Mouse (Mus musculus) spleen, adult 12 weeks (tissue): Measurements from ENCODE around the gene Dhcr7.

Experiments
- DNase-seq: peaks from one replicate; pipeline ENCODE4 v3.0.0; 2022; ENCODE audit warnings: low spot score

Dhcr7 gene

GRCm38 (mm10) chr7:143833581-143834190 lies 10.7 kb downstream of the Dhcr7 start:
- DNase-seq, result no peak

GRCm38 (mm10) chr7:143834316-143834715 lies 11.4 kb downstream of the Dhcr7 start:
- DNase-seq, result no peak

GRCm38 (mm10) chr7:143834972-143835371 lies 12.0 kb downstream of the Dhcr7 start:
- DNase-seq, result no peak

- no peak for DNase-seq
Measured at GRCm38 (mm10) chr7:143837705-143838358, 14.9 kb downstream of the Dhcr7 start.

GRCm38 (mm10) chr7:143840121-143840520 lies 17.2 kb downstream of the Dhcr7 start:
- DNase-seq, result no peak

- no peak for DNase-seq
Measured at GRCm38 (mm10) chr7:143841301-143841700, 18.4 kb downstream of the Dhcr7 start.

GRCm38 (mm10) chr7:143848127-143848767 lies 25.3 kb downstream of the Dhcr7 start:
- DNase-seq, result no peak

- no peak for DNase-seq
Measured at GRCm38 (mm10) chr7:143848768-143849482, 26.0 kb downstream of the Dhcr7 start.

- no peak for DNase-seq
Measured at GRCm38 (mm10) chr7:143866538-143866937, 43.6 kb downstream of the Dhcr7 start, which contains the start of gene Gm498. TSS of gene Gm498 (plus strand) at chr7:143866838.

- DNase-seq, result no peak
Measured at GRCm38 (mm10) chr7:143868874-143869273, 45.9 kb downstream of the Dhcr7 start.

GRCm38 (mm10) chr7:143883717-143884116 lies 60.8 kb downstream of the Dhcr7 start:
- DNase-seq, result no peak

GRCm38 (mm10) chr7:143891146-143891545 lies 68.2 kb downstream of the Dhcr7 start:
- no peak for DNase-seq

- no peak for DNase-seq
Measured at GRCm38 (mm10) chr7:143892361-143892760, 69.4 kb downstream of the Dhcr7 start.
